Mouse (Mus musculus) cerebellum, adult 11 months (tissue): ENCODE data around the gene Gm28827.
"Not testable (repeated sequence)": the region's sequence is repeated elsewhere in the genome, so short reads cannot be mapped to it uniquely, and the experiment has no call there.

Experiments
- DNase-seq: peaks from one replicate; pipeline ENCODE4 v3.0.0; 2022

The Gm28827 gene

DNA sequence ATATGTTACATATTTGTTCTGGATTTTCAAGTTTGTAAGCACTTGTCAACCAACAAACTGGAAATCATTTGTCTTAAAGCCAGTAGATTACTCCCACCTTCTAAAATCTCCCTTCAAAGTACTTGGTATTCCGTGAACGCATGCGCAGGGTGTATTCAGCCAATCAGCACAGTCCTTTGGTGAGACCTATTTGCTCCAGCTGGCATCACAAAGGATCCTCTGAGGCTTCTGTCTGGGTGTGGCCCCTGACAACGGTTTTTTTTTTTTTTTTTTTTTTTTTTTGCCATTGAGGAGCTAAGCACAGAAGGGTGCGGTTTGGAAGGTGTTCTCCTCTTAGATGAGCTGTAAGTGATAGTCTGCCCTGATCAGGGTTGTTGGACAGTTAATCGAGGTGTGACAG, at the start of gene Gm28827:
Gm28827 (plus strand) TSS at position 301 of the 400 bp plus-strand sequence.
- not testable (repeated sequence) for DNase-seq
